In genomic region chr9:77353942-77354341, GRCm38 (mm10) we compare ENCODE assay signal across 20 mouse cellular contexts. TPM values are rescaled to one million over a fixed set of nuclear protein-coding genes. Genes with fewer than 3 reads are reported as not detected.
A peak's percentile ranks its signal among the peaks of the same experiment; 100 is the strongest.
DNase-seq lines count a peak whose midpoint lies in the region; ATAC-seq and TF ChIP-seq lines count a peak whose summit lies in the region.
"Had no signal": no experiment of that assay in that cellular context is flagged by ENCODE, and none has a peak within 500 bp of the region (broad histone marks: within the 10 kb centered on the region; RNA-seq: fewer than 3 reads in every experiment).

No protein-coding gene starts in this region.

- H3K36me3 ChIP-seq in heart, postnatal 0 days (replicated peaks; ENCODE audit: control insufficient read depth, insufficient read depth, low read length) = no peaks in the 10 kb centered on the region
- no peaks in the 10 kb centered on the region for H3K36me3 ChIP-seq in lung, embryonic 14.5 days (ENCODE audit: insufficient read depth)
- H3K36me3 ChIP-seq in lung, postnatal 0 days (ENCODE audit: insufficient read depth, low read length) = no peaks in the 10 kb centered on the region
- no peaks in the 10 kb centered on the region for H3K36me3 ChIP-seq in CH12.LX (replicated peaks in 1 of 2; ENCODE audit: control insufficient read depth in 1 of 2, insufficient read depth in 1 of 2, low read length in 1 of 2)
- H3K36me3 ChIP-seq: forebrain, embryonic 15.5 days; heart, embryonic 10.5 days; kidney, embryonic 15.5 days; stomach, embryonic 15.5 days had no signal

- no peaks in the 10 kb centered on the region for H3K79me2 ChIP-seq in CH12.LX (replicated peaks; ENCODE audit: control insufficient read depth, extremely low read depth, insufficient read depth, poor library complexity, severe bottlenecking)

- H3K4me2 ChIP-seq in heart, postnatal 0 days (ENCODE audit: low read depth, low read length) = no peak overlapping the region
- H3K4me2 ChIP-seq in lung, embryonic 14.5 days = no peak overlapping the region
- no peak overlapping the region for H3K4me2 ChIP-seq in lung, postnatal 0 days (replicated peaks; ENCODE audit: low read depth, low read length)
- no peak overlapping the region for H3K4me2 ChIP-seq in CH12.LX (ENCODE audit: insufficient read depth, low read depth, poor library complexity, severe bottlenecking)
- H3K4me2 ChIP-seq: forebrain, embryonic 15.5 days; kidney, embryonic 15.5 days; stomach, embryonic 15.5 days had no signal

- no peak for ATAC-seq in heart, postnatal 0 days (ENCODE audit: insufficient read depth, low read depth)
- no peak for ATAC-seq in lung, embryonic 14.5 days (ENCODE audit: insufficient read depth)
- no peak for ATAC-seq in lung, postnatal 0 days
- ATAC-seq: forebrain, embryonic 15.5 days; hindbrain, embryonic 16.5 days had no signal

- H3K4me3 ChIP-seq in heart, postnatal 0 days (ENCODE audit: low read depth, low read length) = no peak overlapping the region
- H3K4me3 ChIP-seq in lung, embryonic 14.5 days (ENCODE audit: low read depth, low read length) = no peak overlapping the region
- no peak overlapping the region for H3K4me3 ChIP-seq in lung, postnatal 0 days (ENCODE audit: low read depth, low read length)
- no peak overlapping the region for H3K4me3 ChIP-seq in CH12.LX (replicated peaks in 1 of 3; ENCODE audit: low read depth in 2 of 3, low read length in 2 of 3, poor library complexity in 1 of 3)
- H3K4me3 ChIP-seq: forebrain, embryonic 15.5 days; heart, embryonic 10.5 days; kidney, embryonic 15.5 days; megakaryocyte, embryonic 14.5 days; stomach, embryonic 15.5 days had no signal

- no peaks in the 10 kb centered on the region; the same call in 1 of the 2 replicates for H3K4me1 ChIP-seq in heart, postnatal 0 days (ENCODE audit: control insufficient read depth, insufficient read depth)
- no peaks in the 10 kb centered on the region for H3K4me1 ChIP-seq in lung, embryonic 14.5 days (ENCODE audit: insufficient read depth)
- H3K4me1 ChIP-seq in lung, postnatal 0 days (ENCODE audit: insufficient read depth, low read depth, low read length) = no peaks in the 10 kb centered on the region
- peaks cover 0 to 5% of the 10 kb centered on the region in 2 experiments; a peak in 2 of 4 replicates for H3K4me1 ChIP-seq in CH12.LX (ENCODE audit: control insufficient read depth in 1 of 2, insufficient read depth in 2 of 2)
- H3K4me1 ChIP-seq: forebrain, embryonic 15.5 days; kidney, embryonic 15.5 days; megakaryocyte, embryonic 14.5 days; stomach, embryonic 15.5 days had no signal

- H3K9me3 ChIP-seq in heart, postnatal 0 days (replicated peaks; ENCODE audit: control insufficient read depth, low read length) = no peaks in the 10 kb centered on the region
- no peaks in the 10 kb centered on the region for H3K9me3 ChIP-seq in lung, embryonic 14.5 days (ENCODE audit: low read depth, low read length)
- no peaks in the 10 kb centered on the region for H3K9me3 ChIP-seq in lung, postnatal 0 days (ENCODE audit: low read length)
- no peaks in the 10 kb centered on the region for H3K9me3 ChIP-seq in CH12.LX (replicated peaks; ENCODE audit: low read length)
- H3K9me3 ChIP-seq: forebrain, embryonic 15.5 days; heart, embryonic 10.5 days; kidney, embryonic 15.5 days; megakaryocyte, embryonic 14.5 days; stomach, embryonic 15.5 days had no signal

- no peak for TF ChIP-seq EP300 in heart, postnatal 0 days (IDR thresholded peaks at IDR 0.05; ENCODE audit: low read depth)
- TF ChIP-seq EP300 in lung, postnatal 0 days (IDR thresholded peaks at IDR 0.05) = no peak
- TF ChIP-seq EP300 in CH12.LX (IDR thresholded peaks at IDR 0.05; ENCODE audit: low read length) = no peak

- no peak for DNase-seq in heart, postnatal 0 days (ENCODE audit: low spot score)
- no peak for DNase-seq in heart, adult 18-20 months
- DNase-seq in lung, embryonic 14.5 days = no peak
- no peak for DNase-seq in lung, postnatal 0 days (ENCODE audit: low spot score)
- DNase-seq in CH12.LX (ENCODE audit: extremely low read depth) = peak; percentile 23
- DNase-seq in brain, embryonic 14.5 days (ENCODE audit: low read depth) = no peak
- no peak for DNase-seq in neural tube, embryonic 10.5 days (ENCODE audit: extremely low spot score, low spot score)
- no peak for DNase-seq in c-Kit-positive CD71-positive TER-119-positive erythroid progenitor cells, embryonic 14.5 days (ENCODE audit: low spot score)
- DNase-seq: adrenal gland, adult 8-10 months; cerebellum, adult 9-11 months; liver; lung, postnatal 10 days; retina, postnatal 1 day had no signal

- H3K27me3 ChIP-seq in heart, postnatal 0 days (ENCODE audit: control insufficient read depth, insufficient read depth, low read length) = no peaks in the 10 kb centered on the region
- no peaks in the 10 kb centered on the region for H3K27me3 ChIP-seq in lung, embryonic 14.5 days (ENCODE audit: insufficient read depth, low read length)
- no peaks in the 10 kb centered on the region for H3K27me3 ChIP-seq in lung, postnatal 0 days (replicated peaks; ENCODE audit: insufficient read depth, low read length)
- H3K27me3 ChIP-seq in CH12.LX (replicated peaks) = no peaks in the 10 kb centered on the region
- H3K27me3 ChIP-seq: forebrain, embryonic 15.5 days; kidney, embryonic 15.5 days; megakaryocyte, embryonic 14.5 days; stomach, embryonic 15.5 days had no signal

- peak; percentile 18 for TF ChIP-seq RAD21 in CH12.LX (IDR thresholded peaks at IDR 0.05; ENCODE audit: low read depth, low read length)

- dilution Hi-C loops in CH12.LX (cut with MboI; ENCODE audit: extremely low pct_ligation_motif_present, extremely low pct_unique_long_range_greater_than_20kb, low sequenced_read_pairs) = no loop called here

- in situ Hi-C loops in CH12.LX (cut with MboI; ENCODE audit: low pct_ligation_motif_present, low pct_unique_long_range_greater_than_20kb, low sequenced_read_pairs) = loop anchor here (25.0 kb wide), 1 partner anchor 642 kb away; no protein-coding TSS in a partner anchor

- no peak overlapping the region for H3K9ac ChIP-seq in heart, postnatal 0 days (replicated peaks; ENCODE audit: low read depth, low read length)
- no peak overlapping the region for H3K9ac ChIP-seq in lung, embryonic 14.5 days
- H3K9ac ChIP-seq in lung, postnatal 0 days (replicated peaks; ENCODE audit: low read depth) = no peak overlapping the region
- no peak overlapping the region for H3K9ac ChIP-seq in CH12.LX (ENCODE audit: insufficient read depth, low read depth)
- H3K9ac ChIP-seq: forebrain, embryonic 15.5 days; kidney, embryonic 15.5 days; stomach, embryonic 15.5 days had no signal

- no peak for TF ChIP-seq POLR2A in CH12.LX (IDR thresholded peaks at IDR 0.05; ENCODE audit: low read depth, low read length)
- TF ChIP-seq POLR2A in brain, embryonic 14.5 days (IDR thresholded peaks at IDR 0.05; ENCODE audit: borderline replicate concordance, extremely low read depth, insufficient read depth, insufficient read length, poor library complexity, severe bottlenecking) = no peak

- 81% methylated on average over 4 of the region's 4 CpGs for WGBS in heart, postnatal 0 days
- 75% methylated on average over 4 of the region's 4 CpGs for WGBS in lung, embryonic 14.5 days
- WGBS in lung, postnatal 0 days = 82% methylated on average over 4 of the region's 4 CpGs

- no peak overlapping the region for H3K27ac ChIP-seq in heart, postnatal 0 days (ENCODE audit: low read depth)
- H3K27ac ChIP-seq in lung, embryonic 14.5 days (ENCODE audit: low read depth) = no peak overlapping the region
- no peak overlapping the region for H3K27ac ChIP-seq in lung, postnatal 0 days (ENCODE audit: low read length)
- no peak overlapping the region for H3K27ac ChIP-seq in CH12.LX (ENCODE audit: insufficient read depth, low read depth)
- H3K27ac ChIP-seq: forebrain, embryonic 15.5 days; heart, embryonic 10.5 days; kidney, embryonic 15.5 days; stomach, embryonic 15.5 days had no signal

- TF ChIP-seq CTCF in heart, postnatal 0 days (IDR thresholded peaks at IDR 0.05; ENCODE audit: low read depth) = peak; percentile 19; the same call in 1 of the 2 replicates
- peak; percentile 40 for TF ChIP-seq CTCF in lung, embryonic 14.5 days (IDR thresholded peaks at IDR 0.05; ENCODE audit: low read depth)
- no peak for TF ChIP-seq CTCF in lung, postnatal 0 days (IDR thresholded peaks at IDR 0.05)
- peak; percentile 62 to 78 for TF ChIP-seq CTCF in CH12.LX (conservative IDR thresholded peaks at IDR 0.05 in 1 of 2, IDR thresholded peaks at IDR 0.05 in 1 of 2; ENCODE audit: low read depth in 2 of 2, low read length in 2 of 2)
- TF ChIP-seq CTCF in brain, embryonic 14.5 days (IDR thresholded peaks at IDR 0.05; ENCODE audit: borderline replicate concordance, extremely low read depth, insufficient read depth, insufficient read length) = peak; percentile 9; the same call in 1 of the 2 replicates

TF ChIP-seq in CH12.LX, 34 proteins besides CTCF, POLR2A, EP300 and RAD21:
- no peak for TF ChIP-seq NELFE (IDR thresholded peaks at IDR 0.05; ENCODE audit: low read depth, low read length)
- TF ChIP-seq SMC3 (IDR thresholded peaks at IDR 0.05; ENCODE audit: low read depth, low read length) = peak; percentile 33; the same call in 1 of the 2 replicates

RNA-seq across cellular contexts. Expression of gene Mlip, which starts 1.2 kb away (rescaled TPM):
- 87.9 and 114 TPM in 2 replicates for total RNA-seq in heart, postnatal 0 days (2014; rRNA removed; ENCODE audit: low replicate concordance)
- polyA plus RNA-seq in heart, postnatal 0 days (2015; fragmentation: Nextera tagmentation; extraction: Ambion mirVana) = 93.8 and 107 TPM in 2 replicates
- 100 to 1,000 TPM; 154 to 164 TPM for total RNA-seq in heart, adult 18-20 months (2021)
- polyA plus RNA-seq in lung, embryonic 14.5 days (2014; fragmentation: Nextera tagmentation; extraction: Ambion mirVana) = 1.0 and 4.1 TPM in 2 replicates
- polyA plus RNA-seq in lung, postnatal 0 days (2015; fragmentation: Nextera tagmentation; extraction: Ambion mirVana) = 1.8 and 3.1 TPM in 2 replicates
- not detected in 2 replicates for total RNA-seq in CH12.LX (2012; rRNA removed)
- not detected in 2 replicates for total RNA-seq in CH12.LX (2014; rRNA removed)
- polyA plus RNA-seq in CH12.LX (2012; ENCODE audit: insufficient read length, low read depth) = not detected in 2 replicates
- 1.4 and 1.8 TPM in 2 replicates for polyA plus RNA-seq in brain, embryonic 14.5 days (2012; rRNA removed)
- total RNA-seq: neutrophil, adult 5-6 weeks had no signal

Comparison
In these comparisons a context has a peak if more than half of its experiments do, and no peak if none do; other contexts are left out.
1. RNA of gene Mlip, which starts 1.2 kb away (polyA plus RNA-seq): 93.8 to 107 TPM in heart, postnatal 0 days; 1.8 to 3.1 TPM in lung, postnatal 0 days, 1.4 to 1.8 TPM in brain, embryonic 14.5 days, 1.0 to 4.1 TPM in lung, embryonic 14.5 days and not detected in CH12.LX; every median in the first group is over 10 times any median in the second.